Mouse (Mus musculus) large intestine, adult 2 months (tissue): ENCODE measurements around the gene Armc3. TPM values are rescaled to one million over a fixed set of nuclear protein-coding genes. Genes with fewer than 3 reads are reported as not detected.

ENCODE experiments used
- DNase-seq: peaks from one replicate; pipeline ENCODE4 v3.0.0-alpha.2; 2012; ENCODE audit warnings: low read depth, low spot score
- WGBS: fragments of 180-500 bp; shearing (Covaris S2); methylation state at CpG from one replicate; pipeline ENCODE4 v1.1.7; 2018; 5-methylcytosine and 5-hydroxymethylcytosine counted together
- polyA plus RNA-seq: library from polyadenylated mRNA; depleted of rRNA; stranded (reverse); fragments of >200 nt; gene quantifications from 2 replicates; pipeline ENCODE4 v1.2.3, GENCODE M21; 2012; rRNA removed

Armc3 gene
- polyA plus RNA-seq, 1 experiment: 0.06 TPM

- WGBS: 23% methylated on average over 20 of the region's 20 CpGs
- peak; percentile 67 for DNase-seq
Measured at GRCm38 (mm10) chr2:19344636-19345413, 145.7 kb downstream of the Armc3 start.

DNA sequence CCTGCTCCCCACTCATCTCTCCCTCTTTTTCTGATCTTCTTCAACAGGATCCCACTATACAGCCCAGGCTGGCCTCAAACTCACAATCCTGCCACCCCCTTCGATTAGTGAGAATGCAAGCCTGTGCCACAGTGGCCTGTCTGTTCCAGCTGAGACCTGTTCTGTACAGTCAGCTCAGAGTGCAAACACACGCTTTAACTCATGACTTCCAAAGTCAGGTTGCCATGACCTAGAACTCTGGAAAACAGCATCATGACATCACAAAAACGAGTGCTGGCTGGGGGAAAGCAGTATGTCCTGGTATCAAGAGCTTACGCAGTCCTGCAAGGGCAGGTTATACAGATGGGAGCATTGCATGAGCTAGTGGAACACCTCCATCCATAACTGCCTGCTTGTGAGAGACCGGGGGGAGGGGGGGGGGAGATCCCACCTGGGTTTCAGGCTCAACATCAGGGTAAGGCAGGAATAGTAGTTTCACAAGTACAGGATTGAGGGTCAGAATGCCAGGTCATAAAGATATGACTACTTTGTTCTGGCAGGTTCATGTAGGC, 146.4 kb downstream of the Armc3 start:
- no peak for DNase-seq
- 71% methylated on average over 5 of the region's 5 CpGs for WGBS

GRCm38 (mm10) chr2:19348454-19348853, 149.4 kb downstream of the Armc3 start:
- no peak for DNase-seq
- 80% methylated on average over 3 of the region's 3 CpGs for WGBS

DNA sequence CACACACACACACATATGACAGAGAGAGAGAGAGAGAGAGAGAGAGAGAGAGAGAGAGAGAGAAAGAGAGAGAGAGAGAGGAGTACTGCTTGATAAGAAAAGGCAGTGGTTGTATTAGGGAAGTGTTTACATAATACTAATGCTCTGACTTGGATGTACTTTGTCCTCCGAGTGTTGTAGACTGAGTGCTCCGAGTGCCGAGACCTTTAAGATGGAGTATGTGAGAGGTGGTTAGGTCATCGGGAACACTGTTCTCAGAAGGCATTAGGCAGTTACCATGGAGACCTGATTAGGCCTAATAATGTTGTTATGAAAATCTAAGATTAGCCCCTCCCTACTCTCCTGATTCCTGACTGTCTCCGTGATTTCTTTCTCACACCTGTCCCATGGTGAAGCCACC, 151.1 kb downstream of the Armc3 start:
- no peak for DNase-seq
- 78% methylated on average over 5 of the region's 5 CpGs for WGBS

DNA sequence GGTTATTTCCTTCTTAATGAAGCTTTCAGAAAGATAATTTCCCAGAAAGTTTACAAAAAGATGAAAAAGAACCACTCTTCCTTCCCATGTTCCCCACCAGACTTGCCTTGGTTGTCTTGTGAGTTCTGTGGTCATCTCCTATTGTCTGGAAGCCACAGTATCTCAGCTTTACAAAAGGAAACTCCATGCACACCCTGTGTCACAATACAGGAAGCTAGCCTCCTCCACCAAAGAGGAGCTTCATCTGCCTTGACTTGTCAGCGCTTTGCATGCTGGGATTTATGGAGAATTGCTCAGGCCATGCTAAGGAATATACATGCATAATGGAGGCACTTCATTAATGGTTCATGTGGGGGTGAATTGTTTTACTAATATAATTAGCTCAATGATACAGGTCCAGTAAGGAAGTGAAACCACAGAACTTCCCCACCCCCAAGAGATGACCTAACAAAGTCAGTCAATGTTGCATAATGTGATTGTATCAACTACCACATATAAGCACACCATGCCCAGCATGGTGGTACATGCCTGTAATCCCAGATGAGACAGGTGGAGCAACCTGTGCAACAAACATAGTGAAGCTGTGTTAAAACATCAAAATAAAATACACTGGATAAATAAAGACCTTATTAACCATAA, 152.6 kb downstream of the Armc3 start:
- WGBS: 87% methylated on average over 1 of the region's 1 CpGs
- DNase-seq: no peak

- 78% methylated on average over 2 of the region's 2 CpGs for WGBS
- no peak for DNase-seq
Measured at GRCm38 (mm10) chr2:19353158-19353557, 154.1 kb downstream of the Armc3 start.

Other genes with a start within 250 kb of the Armc3 start
- gene Pip4k2a, start 201.2 kb upstream of the Armc3 start, polyA plus RNA-seq: 4.6 and 6.2 TPM in 2 replicates
- 0.67 and 0.83 TPM in 2 replicates for gene 4930426L09Rik, start 201.0 kb upstream of the Armc3 start, polyA plus RNA-seq
- gene Msrb2, start 172.1 kb downstream of the Armc3 start, polyA plus RNA-seq: 2.7 and 3.6 TPM in 2 replicates
- gene Ptf1a, start 246.4 kb downstream of the Armc3 start, polyA plus RNA-seq: not detected in 2 replicates